Mouse (Mus musculus) heart, embryonic 10.5 days (tissue): ENCODE measurements around the gene Kpna3. TPM values are rescaled to one million over a fixed set of nuclear protein-coding genes. Genes with fewer than 3 reads are reported as not detected.

Experiments used
- DNase-seq: peaks from one replicate; pipeline ENCODE4 v3.0.0-alpha.2; 2017; ENCODE audit warnings: low spot score
- H3K27ac ChIP-seq: fragments of 300-500 bp; sonication (generic); 2 replicates; pipeline ENCODE4 v1.5.1; 2016; ENCODE audit warnings: mild to moderate bottlenecking
- H3K27me3 ChIP-seq: fragments of 300-500 bp; sonication (generic); 2 replicates; pipeline ENCODE4 v1.6.1; 2016; ENCODE audit warnings: mild to moderate bottlenecking; ENCODE audit not compliant: poor library complexity, insufficient read depth, severe bottlenecking
- H3K36me3 ChIP-seq: fragments of 300-500 bp; sonication (generic); 2 replicates; pipeline ENCODE4 v1.6.1; 2016; ENCODE audit warnings: mild to moderate bottlenecking, moderate library complexity
- H3K4me1 ChIP-seq: fragments of 300-500 bp; sonication (generic); 2 replicates; pipeline ENCODE4 v1.6.1; 2016; ENCODE audit warnings: mild to moderate bottlenecking
- H3K4me3 ChIP-seq: fragments of 300-500 bp; sonication (generic); 2 replicates; pipeline ENCODE4 v1.5.1; 2016; ENCODE audit warnings: mild to moderate bottlenecking, moderate library complexity
- H3K9me3 ChIP-seq: fragments of 300-500 bp; sonication (generic); 2 replicates; pipeline ENCODE4 v1.6.1; 2016; ENCODE audit warnings: mild to moderate bottlenecking, moderate library complexity
- whole genome bisulfite sequencing: fragments of 180-500 bp; shearing (Covaris S2); methylation state at CpG from one replicate; pipeline ENCODE4 v1.1.7; 2016; 5-methylcytosine and 5-hydroxymethylcytosine counted together
- polyA plus RNA-seq: library from polyadenylated mRNA; unstranded; fragments of >200 nt; fragmentation: Nextera tagmentation; extraction: Ambion mirVana; gene quantifications from 2 replicates; pipeline ENCODE4 v1.2.1, GENCODE M21; 2016

Gene Kpna3
- polyA plus RNA-seq, 1 experiment from 2014 or later: 53.1 TPM

DNA sequence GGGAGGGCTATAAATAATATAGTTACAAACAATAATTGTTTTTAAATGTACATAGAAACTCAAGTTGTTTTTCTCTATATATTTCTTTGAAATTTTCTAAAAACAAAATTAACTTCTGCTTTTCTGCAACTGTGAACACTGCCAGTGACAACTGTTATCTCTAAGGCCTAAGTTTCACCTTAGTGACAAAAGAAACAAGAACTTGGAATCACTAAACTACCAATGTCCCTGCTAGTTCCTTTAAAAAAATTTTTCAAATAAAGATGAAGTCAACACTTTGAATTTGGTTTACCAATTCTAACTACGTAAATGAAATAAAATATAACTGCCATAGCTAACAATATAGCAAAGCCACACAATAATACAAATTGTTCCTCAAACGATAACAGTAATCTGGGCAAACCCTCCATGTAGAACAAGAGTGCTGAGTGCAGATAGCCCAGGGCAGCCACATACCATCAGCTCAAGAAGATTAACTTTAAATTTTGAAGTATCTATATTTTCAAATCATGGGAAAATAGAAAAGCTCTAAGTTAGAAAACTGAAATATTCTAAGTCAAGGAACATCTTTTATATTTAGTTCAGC, 14.5 kb downstream of the Kpna3 start:
- Histone ChIP-seq H3K4me1 (peaks cover 9% of the 10 kb centered on the region), H3K27ac (no peak overlapping the region), H3K27me3 (no peaks in the 10 kb centered on the region), H3K4me3 (no peak overlapping the region), H3K36me3 (peaks cover 4% of the 10 kb centered on the region; the same call in 1 of the 2 replicates), H3K9me3 (no peaks in the 10 kb centered on the region)
- 86% methylated on average over 2 of the region's 2 CpGs for WGBS
- no peak for DNase-seq

DNA sequence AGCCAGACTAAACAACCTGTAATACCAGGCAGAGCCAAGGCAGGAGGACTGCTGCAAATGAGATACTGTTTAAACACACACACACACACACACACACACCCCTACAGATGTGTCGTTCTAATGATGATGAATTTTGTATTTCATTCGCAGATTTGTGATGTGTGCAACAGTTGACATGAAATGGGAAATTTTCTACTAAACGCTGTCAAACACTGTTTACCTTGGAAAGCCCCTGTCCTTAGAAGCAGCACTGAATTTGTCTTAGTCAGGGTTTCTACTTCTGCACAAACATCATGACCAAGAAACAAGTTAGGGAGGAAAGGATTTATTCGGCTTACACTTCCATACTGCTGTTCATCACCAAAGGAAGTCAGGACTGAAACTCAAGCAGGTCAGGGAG, 24.0 kb downstream of the Kpna3 start:
- no peak for DNase-seq
- Histone ChIP-seq H3K27me3 (no peaks in the 10 kb centered on the region), H3K4me3 (no peak overlapping the region), H3K36me3 (no peaks in the 10 kb centered on the region), H3K9me3 (no peaks in the 10 kb centered on the region), H3K27ac (no peak overlapping the region), H3K4me1 (no peaks in the 10 kb centered on the region)
- WGBS: 85% methylated on average over 4 of the region's 4 CpGs

DNA sequence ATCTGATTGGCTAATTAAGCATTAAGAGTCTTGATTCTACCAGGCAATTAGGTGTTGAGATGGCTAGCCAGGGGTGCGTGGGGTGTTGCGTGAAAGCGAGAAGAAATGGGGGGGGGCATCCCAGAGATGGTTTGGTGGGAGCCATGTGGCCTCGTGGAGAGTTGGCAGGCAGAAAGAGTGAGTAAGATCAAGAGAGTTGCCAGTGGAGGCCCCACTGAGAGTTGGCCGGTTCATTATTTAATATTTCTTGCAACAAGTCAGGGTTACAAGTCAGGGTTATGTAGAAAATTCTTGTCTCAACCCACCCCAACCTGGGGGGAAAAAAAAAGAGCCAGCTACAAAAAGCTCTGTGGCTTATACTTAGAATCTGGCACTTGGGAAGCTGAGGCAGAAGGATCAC, 24.4 kb downstream of the Kpna3 start:
- no peaks in the 10 kb centered on the region for H3K36me3 ChIP-seq
- DNase-seq: no peak
- no peak overlapping the region for H3K27ac ChIP-seq
- no peaks in the 10 kb centered on the region for H3K27me3 ChIP-seq
- no peaks in the 10 kb centered on the region for H3K4me1 ChIP-seq
- WGBS: 88% methylated on average over 5 of the region's 5 CpGs
- H3K9me3 ChIP-seq: no peaks in the 10 kb centered on the region
- H3K4me3 ChIP-seq: no peak overlapping the region

DNA sequence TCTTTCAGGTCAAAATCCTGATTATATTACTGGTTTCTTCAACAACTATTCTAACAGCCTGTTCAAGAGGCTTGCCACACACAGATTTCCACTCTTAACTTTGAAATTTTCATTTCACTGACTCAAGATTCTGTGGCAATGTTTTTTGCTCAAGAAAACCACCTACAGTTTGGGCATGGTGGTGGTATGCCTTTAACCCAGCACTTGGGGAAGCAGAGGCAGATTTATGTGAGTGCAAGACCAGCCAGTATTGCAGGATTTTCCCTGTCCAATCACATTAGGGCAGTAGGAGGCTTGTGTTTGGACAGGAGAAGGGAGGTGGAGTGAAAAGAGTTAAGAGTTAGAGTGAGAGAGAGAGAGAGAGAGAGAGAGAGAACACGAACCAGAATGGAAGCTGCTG, 24.9 kb downstream of the Kpna3 start:
- Histone ChIP-seq H3K36me3 (no peaks in the 10 kb centered on the region), H3K27ac (no peak overlapping the region), H3K9me3 (no peaks in the 10 kb centered on the region), H3K27me3 (no peaks in the 10 kb centered on the region), H3K4me3 (no peak overlapping the region), H3K4me1 (no peaks in the 10 kb centered on the region)
- no peak for DNase-seq
- WGBS: 47% methylated on average over 1 of the region's 1 CpGs

DNA sequence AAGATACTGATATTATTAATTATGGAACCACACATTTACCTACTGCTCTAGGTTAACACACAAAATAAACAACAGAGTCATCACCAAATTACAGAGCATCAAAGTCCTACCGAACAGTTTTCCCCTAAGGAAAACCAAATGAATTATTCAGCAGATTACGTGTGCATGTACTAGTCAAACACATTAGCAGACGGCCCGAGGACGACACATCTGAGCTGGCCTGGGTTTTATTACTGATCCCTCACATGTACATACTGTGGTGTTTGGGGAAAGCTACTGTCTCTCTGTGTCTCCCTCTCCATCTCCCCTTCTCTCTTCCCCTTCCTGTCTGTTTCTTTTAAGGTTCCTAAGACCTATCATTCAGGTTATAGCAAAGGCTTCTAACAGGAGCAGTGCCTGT, 25.5 kb downstream of the Kpna3 start:
- Histone ChIP-seq H3K9me3 (no peaks in the 10 kb centered on the region), H3K36me3 (no peaks in the 10 kb centered on the region), H3K4me1 (no peaks in the 10 kb centered on the region), H3K4me3 (no peak overlapping the region), H3K27me3 (no peaks in the 10 kb centered on the region), H3K27ac (no peak overlapping the region)
- DNase-seq: no peak
- WGBS: 90% methylated on average over 5 of the region's 5 CpGs

DNA sequence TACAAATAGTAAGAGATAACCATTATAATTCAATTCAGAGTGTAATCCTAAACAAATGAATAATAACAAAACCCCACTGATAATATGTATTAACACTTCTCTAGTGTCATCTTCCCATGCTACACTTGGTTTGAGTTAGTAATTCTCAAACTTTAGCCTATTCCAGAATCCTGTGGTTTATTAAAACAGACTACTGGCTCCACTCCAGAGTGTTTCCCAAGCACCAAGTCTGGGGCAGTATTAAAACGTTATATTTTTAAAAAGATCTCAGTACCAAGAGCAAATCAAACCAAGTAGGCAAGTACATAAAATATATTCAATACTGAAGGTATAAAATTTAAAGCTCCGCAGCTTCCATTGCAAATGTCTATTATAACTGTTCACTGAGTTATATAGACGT, 26.0 kb downstream of the Kpna3 start:
- H3K4me3 ChIP-seq: no peak overlapping the region
- no peak overlapping the region for H3K27ac ChIP-seq
- H3K9me3 ChIP-seq: no peaks in the 10 kb centered on the region
- no peaks in the 10 kb centered on the region for H3K36me3 ChIP-seq
- H3K4me1 ChIP-seq: peaks cover 2% of the 10 kb centered on the region; the same call in 1 of the 2 replicates
- no peaks in the 10 kb centered on the region for H3K27me3 ChIP-seq
- no peak for DNase-seq
- 84% methylated on average over 3 of the region's 3 CpGs for WGBS

DNA sequence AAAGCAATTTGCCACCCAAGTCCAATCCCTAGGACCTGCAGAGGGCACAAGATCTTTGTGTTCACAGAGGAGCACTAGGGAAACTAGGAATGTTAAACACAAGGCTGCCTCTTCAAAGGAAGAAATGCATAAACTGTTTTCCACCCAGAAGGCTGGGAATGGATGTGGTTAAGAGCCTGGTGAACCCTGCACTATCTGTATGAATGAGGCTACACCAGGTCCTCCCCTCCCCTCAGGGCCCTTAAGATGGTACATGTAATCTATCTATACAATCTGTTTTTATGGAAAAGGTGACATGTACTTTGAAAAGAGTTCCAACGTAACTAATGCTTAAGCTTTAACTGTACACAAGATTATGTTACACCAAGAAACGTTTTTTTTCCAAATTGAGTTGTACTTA, 29.7 kb downstream of the Kpna3 start:
- no peak overlapping the region for H3K27ac ChIP-seq
- no peak overlapping the region for H3K4me3 ChIP-seq
- H3K27me3 ChIP-seq: no peaks in the 10 kb centered on the region
- H3K36me3 ChIP-seq: no peaks in the 10 kb centered on the region
- DNase-seq: no peak
- no peaks in the 10 kb centered on the region for H3K9me3 ChIP-seq
- peaks cover 3% of the 10 kb centered on the region; the same call in 1 of the 2 replicates for H3K4me1 ChIP-seq
- 54% methylated on average over 2 of the region's 2 CpGs for WGBS

DNA sequence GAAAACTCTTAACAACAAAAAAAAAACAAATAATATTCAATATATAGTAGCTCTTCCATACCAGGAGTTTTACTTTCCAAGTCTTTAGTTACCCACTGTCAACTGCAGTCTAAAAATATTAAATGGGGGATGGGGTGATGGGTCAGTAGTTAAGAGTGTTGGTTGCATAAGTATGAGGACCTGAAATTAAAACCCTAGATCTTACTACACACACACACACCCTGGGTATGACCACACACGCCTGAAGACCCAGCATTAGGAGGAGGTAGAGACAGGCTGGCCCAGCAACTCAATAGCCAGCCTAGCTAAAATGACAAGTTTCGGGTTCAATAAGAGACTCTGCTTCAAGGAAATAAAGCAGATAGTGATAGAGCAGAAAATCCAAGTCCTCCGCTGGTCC, 32.6 kb downstream of the Kpna3 start:
- Histone ChIP-seq H3K4me1 (peaks cover 3% of the 10 kb centered on the region; the same call in 1 of the 2 replicates), H3K36me3 (peaks cover 3% of the 10 kb centered on the region), H3K9me3 (no peaks in the 10 kb centered on the region), H3K27me3 (no peaks in the 10 kb centered on the region), H3K27ac (no peak overlapping the region), H3K4me3 (no peak overlapping the region)
- 93% methylated on average over 3 of the region's 3 CpGs for WGBS
- DNase-seq: no peak

DNA sequence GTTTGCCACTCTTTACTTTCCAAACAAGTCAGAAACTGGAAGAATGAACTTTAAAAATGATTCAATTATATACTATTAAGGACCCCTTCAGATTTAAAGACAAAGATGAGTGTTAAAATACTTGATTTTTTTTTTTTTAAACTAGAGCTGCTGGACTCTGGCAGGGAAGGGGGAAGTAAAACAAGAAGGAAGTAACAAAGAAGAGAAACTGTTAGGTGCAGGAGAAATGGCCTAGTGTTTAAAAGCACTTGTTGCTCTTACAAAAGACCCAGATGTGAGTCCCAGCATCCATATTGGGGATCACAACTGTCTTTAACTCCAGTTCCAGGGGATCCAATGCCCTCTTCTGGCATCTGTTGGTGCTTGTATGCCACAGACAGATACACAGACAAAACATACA, 33.9 kb downstream of the Kpna3 start:
- H3K27me3 ChIP-seq: no peaks in the 10 kb centered on the region
- peaks cover 3% of the 10 kb centered on the region; the same call in 1 of the 2 replicates for H3K4me1 ChIP-seq
- peaks cover 9% of the 10 kb centered on the region for H3K36me3 ChIP-seq
- DNase-seq: no peak
- no peaks in the 10 kb centered on the region for H3K9me3 ChIP-seq
- no peak overlapping the region for H3K27ac ChIP-seq
- H3K4me3 ChIP-seq: no peak overlapping the region

DNA sequence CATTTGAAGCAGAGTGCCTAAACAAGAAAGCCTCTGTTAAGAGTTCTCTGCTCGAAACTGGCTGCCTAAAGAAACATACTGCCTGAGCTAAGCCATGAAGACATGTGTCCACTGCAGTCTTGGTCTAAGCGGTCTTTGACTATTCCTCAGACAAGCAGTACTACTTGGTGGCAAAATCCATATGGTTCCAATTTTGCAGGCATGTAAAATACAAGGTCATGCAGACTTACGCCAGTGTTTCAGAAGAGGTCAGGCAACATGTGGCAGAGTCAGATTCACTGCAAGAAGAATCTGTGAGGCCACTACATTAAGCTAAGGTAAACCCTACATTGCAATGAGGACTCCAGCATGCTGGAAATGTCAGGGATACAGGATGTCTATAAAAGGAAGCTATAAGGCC, 34.7 kb downstream of the Kpna3 start:
- WGBS: 90% methylated on average over 3 of the region's 3 CpGs
- Histone ChIP-seq H3K27ac (no peak overlapping the region), H3K27me3 (no peaks in the 10 kb centered on the region), H3K9me3 (no peaks in the 10 kb centered on the region), H3K4me3 (no peak overlapping the region), H3K36me3 (peaks cover 14% of the 10 kb centered on the region), H3K4me1 (peaks cover 3% of the 10 kb centered on the region; the same call in 1 of the 2 replicates)
- no peak for DNase-seq

DNA sequence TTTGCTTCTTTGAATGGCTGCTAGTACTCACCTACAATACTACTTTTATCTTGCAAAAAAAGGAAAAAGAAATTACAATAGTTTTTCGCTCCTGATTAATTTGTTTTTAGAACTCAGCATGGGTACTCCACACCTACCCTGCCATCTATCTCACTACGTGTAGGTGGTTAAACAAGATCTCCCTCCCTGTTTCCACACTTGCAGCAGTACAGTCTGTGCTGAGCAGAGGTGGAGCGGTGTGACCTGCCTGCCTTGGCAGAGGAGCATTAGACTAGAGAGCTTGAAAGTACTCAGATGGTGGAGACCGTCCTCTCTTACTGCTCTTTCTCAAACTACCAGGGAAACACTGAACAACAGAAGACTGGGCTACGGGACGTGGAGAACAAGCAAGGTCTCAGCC, 44.9 kb downstream of the Kpna3 start:
- no peak for DNase-seq
- H3K4me1 ChIP-seq: no peaks in the 10 kb centered on the region

DNA sequence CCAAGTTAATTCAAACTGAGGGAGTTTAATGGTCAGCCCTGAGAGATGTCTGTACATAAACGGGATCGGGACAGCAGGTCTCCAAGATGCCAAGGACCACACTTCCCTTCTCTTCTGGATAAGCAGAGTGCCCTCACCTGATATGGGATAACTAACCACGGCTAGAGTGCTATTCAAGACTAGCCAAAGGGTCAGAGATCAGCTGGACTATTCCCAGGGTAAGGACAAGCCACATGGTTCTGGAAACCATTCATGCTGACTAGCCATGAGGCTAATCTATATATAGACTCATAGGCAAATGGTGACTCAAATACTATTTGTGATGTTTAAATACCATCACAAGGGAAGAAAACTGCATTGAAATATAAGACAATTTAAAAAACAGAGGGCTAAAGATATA, 49.1 kb downstream of the Kpna3 start:
- Histone ChIP-seq H3K9me3 (no peaks in the 10 kb centered on the region), H3K36me3 (peaks cover 17% of the 10 kb centered on the region), H3K4me1 (no peaks in the 10 kb centered on the region), H3K4me3 (no peak overlapping the region), H3K27me3 (no peaks in the 10 kb centered on the region), H3K27ac (no peak overlapping the region)
- DNase-seq: no peak
- 65% methylated on average over 3 of the region's 3 CpGs for WGBS

More for the DNA sequence above, 44.9 kb downstream of the Kpna3 start:
- Histone ChIP-seq H3K27ac (no peak overlapping the region), H3K36me3 (peaks cover 24% of the 10 kb centered on the region), H3K27me3 (no peaks in the 10 kb centered on the region), H3K9me3 (no peaks in the 10 kb centered on the region), H3K4me3 (no peak overlapping the region)
- 89% methylated on average over 6 of the region's 6 CpGs for WGBS

DNA sequence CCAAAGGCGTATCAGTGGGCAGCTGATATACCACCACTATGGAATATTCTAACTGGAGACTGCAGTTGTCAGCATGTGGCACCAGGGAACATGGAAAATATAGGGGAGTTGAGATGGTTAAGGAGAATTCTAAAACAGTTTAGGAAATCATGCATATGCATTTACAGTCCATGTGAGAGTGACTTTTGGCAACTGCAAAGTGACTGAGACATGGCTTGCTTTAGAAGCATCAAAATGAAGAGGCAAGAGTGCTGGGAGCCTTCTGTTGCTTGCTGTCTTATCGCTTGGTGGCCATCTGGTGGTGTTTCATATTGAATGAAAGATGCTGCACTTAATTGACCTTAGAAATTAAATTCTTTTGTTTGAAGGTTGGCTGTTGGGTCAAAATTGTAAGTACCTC, 72.4 kb downstream of the Kpna3 start:
- Histone ChIP-seq H3K27me3 (no peaks in the 10 kb centered on the region), H3K4me3 (no peak overlapping the region), H3K36me3 (peaks cover 37% of the 10 kb centered on the region), H3K27ac (no peak overlapping the region), H3K4me1 (no peaks in the 10 kb centered on the region), H3K9me3 (no peaks in the 10 kb centered on the region)
- 94% methylated on average over 2 of the region's 2 CpGs for WGBS
- no peak for DNase-seq

DNA sequence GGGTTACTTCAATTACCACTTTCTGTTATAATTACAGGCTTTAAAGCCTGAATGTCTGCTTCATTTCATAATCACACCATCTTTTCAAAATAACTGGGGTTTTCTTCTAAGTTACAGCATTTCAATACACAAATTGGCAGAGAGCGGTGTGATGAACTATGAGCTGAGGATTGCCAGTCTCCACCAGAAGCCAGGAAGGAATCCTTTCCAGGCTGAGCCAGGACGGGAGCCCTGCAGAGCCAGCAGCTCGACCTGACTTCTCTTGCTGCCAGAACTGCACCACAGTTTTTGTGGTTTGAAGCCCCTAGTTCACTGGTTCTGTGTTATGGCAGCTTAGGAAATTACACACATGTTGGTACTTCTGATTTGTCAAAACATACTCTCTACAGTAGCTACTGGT, 75.0 kb downstream of the Kpna3 start:
- 86% methylated on average over 3 of the region's 3 CpGs for WGBS
- no peak for DNase-seq
- H3K9me3 ChIP-seq: no peaks in the 10 kb centered on the region
- H3K36me3 ChIP-seq: peaks cover 23% of the 10 kb centered on the region
- no peak overlapping the region for H3K4me3 ChIP-seq
- H3K4me1 ChIP-seq: peaks cover 11% of the 10 kb centered on the region
- H3K27me3 ChIP-seq: no peaks in the 10 kb centered on the region
- H3K27ac ChIP-seq: no peak overlapping the region
